Mouse (Mus musculus) retina, embryonic 14.5 days (tissue): ENCODE results near the gene Ung.
A peak's percentile ranks its signal among the peaks of the same experiment; 100 is the strongest.

Source experiments
- DNase-seq: peaks from one replicate; pipeline ENCODE4 v3.0.0-alpha.2; 2015; ENCODE audit warnings: low spot score

The Ung gene

GRCm38 (mm10) chr5:114130211-114130605 is at the start of gene Ung:
TSS of gene Ung (plus strand) at chr5:114130386.
- peak; percentile 79 for DNase-seq

GRCm38 (mm10) chr5:114085501-114085900 is 44.7 kb upstream of the Ung start:
- no peak for DNase-seq

GRCm38 (mm10) chr5:114087875-114088480 is 42.2 kb upstream of the Ung start:
- peak; percentile 20 for DNase-seq

- DNase-seq = no peak
Measured at GRCm38 (mm10) chr5:114090421-114091013, 39.7 kb upstream of the Ung start.

- DNase-seq = peak; percentile 83
Measured at GRCm38 (mm10) chr5:114091057-114091807, 39.0 kb upstream of the Ung start, which contains the start of gene Svop. TSS of gene Svop (minus strand) at chr5:114091570.

GRCm38 (mm10) chr5:114099709-114100389 is 30.3 kb upstream of the Ung start:
- DNase-seq = peak; percentile 97

- DNase-seq = no peak
Measured at GRCm38 (mm10) chr5:114100390-114101099, 29.6 kb upstream of the Ung start.

GRCm38 (mm10) chr5:114101873-114102272 is 28.3 kb upstream of the Ung start:
- DNase-seq = no peak

GRCm38 (mm10) chr5:114102807-114103206 is 27.4 kb upstream of the Ung start:
- no peak for DNase-seq

- DNase-seq = no peak
Measured at GRCm38 (mm10) chr5:114106391-114106935, 23.7 kb upstream of the Ung start.

- DNase-seq = no peak
Measured at GRCm38 (mm10) chr5:114113334-114113733, 16.9 kb upstream of the Ung start.

- DNase-seq = no peak
Measured at GRCm38 (mm10) chr5:114115030-114115429, 15.2 kb upstream of the Ung start.

GRCm38 (mm10) chr5:114116586-114116985 is 13.6 kb upstream of the Ung start:
- DNase-seq = no peak

GRCm38 (mm10) chr5:114119806-114120205 is 10.4 kb upstream of the Ung start:
- no peak for DNase-seq

GRCm38 (mm10) chr5:114126008-114126407 is 4.2 kb upstream of the Ung start:
- DNase-seq = no peak

GRCm38 (mm10) chr5:114126499-114127244 is 3.5 kb upstream of the Ung start:
- no peak for DNase-seq

GRCm38 (mm10) chr5:114127374-114128349 is 2.5 kb upstream of the Ung start, which contains the start of gene Alkbh2:
TSS of gene Alkbh2 (minus strand) at chr5:114128218.
- peak; percentile 89 for DNase-seq

- DNase-seq = no peak
Measured at GRCm38 (mm10) chr5:114129550-114130210, 506 bp upstream of the Ung start.
